Mouse (Mus musculus): ENCODE results near the gene Nudt22. TPM values are rescaled to one million over a fixed set of nuclear protein-coding genes. Genes with fewer than 3 reads are reported as not detected.

Nudt22 gene
- polyA plus RNA-seq, 1 experiment: 58.3 TPM

GRCm38 (mm10) chr19:6971644-6972043 lies 24.3 kb downstream of the Nudt22 start:
- Histone ChIP-seq H3K27me3 (replicated peaks; ENCODE audit: control insufficient read depth, insufficient read depth, low read length) (no peaks in the 10 kb centered on the region), H3K36me3 (ENCODE audit: control insufficient read depth, insufficient read depth, low read length) (no peaks in the 10 kb centered on the region), H3K4me1 (ENCODE audit: control insufficient read depth, insufficient read depth, low read length) (peaks cover 14% of the 10 kb centered on the region; the same call in 1 of the 2 replicates), H3K27ac (ENCODE audit: insufficient read depth, low read depth, low read length) (no peak overlapping the region), H3K4me3 (ENCODE audit: insufficient read depth, low read depth, low read length) (no peak overlapping the region)
- DNase-seq: no peak
- no peak for TF ChIP-seq POLR2A (IDR thresholded peaks at IDR 0.05; ENCODE audit: low read depth, low read length)
- TF ChIP-seq CTCF (conservative IDR thresholded peaks at IDR 0.05; ENCODE audit: insufficient read depth, insufficient read length, low read depth, low read length): no peak
- 40% methylated on average over 6 of the region's 6 CpGs for WGBS

- Histone ChIP-seq H3K4me3 (ENCODE audit: insufficient read depth, low read depth, low read length) (no peak overlapping the region), H3K4me1 (ENCODE audit: control insufficient read depth, insufficient read depth, low read length) (peaks cover 8% of the 10 kb centered on the region; the same call in 1 of the 2 replicates), H3K36me3 (ENCODE audit: control insufficient read depth, insufficient read depth, low read length) (peaks cover under 1% of the 10 kb centered on the region; the same call in 1 of the 2 replicates), H3K27me3 (replicated peaks; ENCODE audit: control insufficient read depth, insufficient read depth, low read length) (no peaks in the 10 kb centered on the region), H3K27ac (ENCODE audit: insufficient read depth, low read depth, low read length) (no peak overlapping the region)
- DNase-seq: no peak
- WGBS: 26% methylated on average over 11 of the region's 11 CpGs
- TF ChIP-seq POLR2A (IDR thresholded peaks at IDR 0.05; ENCODE audit: low read depth, low read length) (no peak), CTCF (conservative IDR thresholded peaks at IDR 0.05; ENCODE audit: insufficient read depth, insufficient read length, low read depth, low read length) (no peak)
Observed at GRCm38 (mm10) chr19:6970460-6971085, 25.3 kb downstream of the Nudt22 start.

- 1% methylated on average over 54 of the region's 55 CpGs for WGBS
- peak overlapping the region; percentile 37; the same call in 1 of the 2 replicates for H3K27ac ChIP-seq (ENCODE audit: insufficient read depth, low read depth, low read length)
Observed at GRCm38 (mm10) chr19:6969665-6970381, 26.1 kb downstream of the Nudt22 start.

GRCm38 (mm10) chr19:6969291-6969664 lies 26.6 kb downstream of the Nudt22 start:
- 0 out of 2 replicates have a peak overlapping the region, but pooled peaks have one; percentile 37 for H3K27ac ChIP-seq (ENCODE audit: insufficient read depth, low read depth, low read length)
- no peak for DNase-seq
- H3K4me3 ChIP-seq (ENCODE audit: insufficient read depth, low read depth, low read length): peak overlapping the region; percentile 81
- peaks cover 8% of the 10 kb centered on the region; the same call in 1 of the 2 replicates for H3K4me1 ChIP-seq (ENCODE audit: control insufficient read depth, insufficient read depth, low read length)
- under 1% methylated on average over 20 of the region's 20 CpGs for WGBS
- no peaks in the 10 kb centered on the region for H3K27me3 ChIP-seq (replicated peaks; ENCODE audit: control insufficient read depth, insufficient read depth, low read length)
- TF ChIP-seq CTCF (conservative IDR thresholded peaks at IDR 0.05; ENCODE audit: insufficient read depth, insufficient read length, low read depth, low read length) (no peak), POLR2A (IDR thresholded peaks at IDR 0.05; ENCODE audit: low read depth, low read length) (no peak)
- peaks cover 1% of the 10 kb centered on the region; the same call in 1 of the 2 replicates for H3K36me3 ChIP-seq (ENCODE audit: control insufficient read depth, insufficient read depth, low read length)

More at GRCm38 (mm10) chr19:6969665-6970381, 26.1 kb downstream of the Nudt22 start:
- Histone ChIP-seq H3K27me3 (replicated peaks; ENCODE audit: control insufficient read depth, insufficient read depth, low read length) (no peaks in the 10 kb centered on the region), H3K36me3 (ENCODE audit: control insufficient read depth, insufficient read depth, low read length) (peaks cover 1% of the 10 kb centered on the region; the same call in 1 of the 2 replicates), H3K4me3 (ENCODE audit: insufficient read depth, low read depth, low read length) (peak overlapping the region; percentile 81), H3K4me1 (ENCODE audit: control insufficient read depth, insufficient read depth, low read length) (peaks cover 8% of the 10 kb centered on the region; the same call in 1 of the 2 replicates)
- DNase-seq: peak; percentile 81
- TF ChIP-seq POLR2A (IDR thresholded peaks at IDR 0.05; ENCODE audit: low read depth, low read length) (no peak), CTCF (conservative IDR thresholded peaks at IDR 0.05; ENCODE audit: insufficient read depth, insufficient read length, low read depth, low read length) (peak; percentile 63)

- TF ChIP-seq POLR2A (IDR thresholded peaks at IDR 0.05; ENCODE audit: low read depth, low read length): no peak
- TF ChIP-seq CTCF (conservative IDR thresholded peaks at IDR 0.05; ENCODE audit: insufficient read depth, insufficient read length, low read depth, low read length): no peak
- peak; percentile 62 for DNase-seq
- WGBS: 5% methylated on average over 15 of the region's 15 CpGs
- H3K4me1 ChIP-seq (ENCODE audit: control insufficient read depth, insufficient read depth, low read length): peaks cover 8% of the 10 kb centered on the region; the same call in 1 of the 2 replicates
- peaks cover 1% of the 10 kb centered on the region; the same call in 1 of the 2 replicates for H3K36me3 ChIP-seq (ENCODE audit: control insufficient read depth, insufficient read depth, low read length)
- 0 out of 2 replicates have a peak overlapping the region, but pooled peaks have one; percentile 13 for H3K27ac ChIP-seq (ENCODE audit: insufficient read depth, low read depth, low read length)
- peak overlapping the region; percentile 81 for H3K4me3 ChIP-seq (ENCODE audit: insufficient read depth, low read depth, low read length)
- H3K27me3 ChIP-seq (replicated peaks; ENCODE audit: control insufficient read depth, insufficient read depth, low read length): no peaks in the 10 kb centered on the region
Observed at GRCm38 (mm10) chr19:6968491-6969271, 27.2 kb downstream of the Nudt22 start.

- peaks cover 10% of the 10 kb centered on the region; the same call in 1 of the 2 replicates for H3K4me1 ChIP-seq (ENCODE audit: control insufficient read depth, insufficient read depth, low read length)
- no peak for DNase-seq
- no peaks in the 10 kb centered on the region for H3K27me3 ChIP-seq (replicated peaks; ENCODE audit: control insufficient read depth, insufficient read depth, low read length)
- TF ChIP-seq CTCF (conservative IDR thresholded peaks at IDR 0.05; ENCODE audit: insufficient read depth, insufficient read length, low read depth, low read length) (no peak), POLR2A (IDR thresholded peaks at IDR 0.05; ENCODE audit: low read depth, low read length) (no peak)
- WGBS: 87% methylated on average over 10 of the region's 10 CpGs
- no peak overlapping the region for H3K4me3 ChIP-seq (ENCODE audit: insufficient read depth, low read depth, low read length)
- H3K36me3 ChIP-seq (ENCODE audit: control insufficient read depth, insufficient read depth, low read length): no peaks in the 10 kb centered on the region
- no peak overlapping the region for H3K27ac ChIP-seq (ENCODE audit: insufficient read depth, low read depth, low read length)
Observed at GRCm38 (mm10) chr19:6956461-6956860, 39.5 kb downstream of the Nudt22 start.
